In the genomic region with DNA sequence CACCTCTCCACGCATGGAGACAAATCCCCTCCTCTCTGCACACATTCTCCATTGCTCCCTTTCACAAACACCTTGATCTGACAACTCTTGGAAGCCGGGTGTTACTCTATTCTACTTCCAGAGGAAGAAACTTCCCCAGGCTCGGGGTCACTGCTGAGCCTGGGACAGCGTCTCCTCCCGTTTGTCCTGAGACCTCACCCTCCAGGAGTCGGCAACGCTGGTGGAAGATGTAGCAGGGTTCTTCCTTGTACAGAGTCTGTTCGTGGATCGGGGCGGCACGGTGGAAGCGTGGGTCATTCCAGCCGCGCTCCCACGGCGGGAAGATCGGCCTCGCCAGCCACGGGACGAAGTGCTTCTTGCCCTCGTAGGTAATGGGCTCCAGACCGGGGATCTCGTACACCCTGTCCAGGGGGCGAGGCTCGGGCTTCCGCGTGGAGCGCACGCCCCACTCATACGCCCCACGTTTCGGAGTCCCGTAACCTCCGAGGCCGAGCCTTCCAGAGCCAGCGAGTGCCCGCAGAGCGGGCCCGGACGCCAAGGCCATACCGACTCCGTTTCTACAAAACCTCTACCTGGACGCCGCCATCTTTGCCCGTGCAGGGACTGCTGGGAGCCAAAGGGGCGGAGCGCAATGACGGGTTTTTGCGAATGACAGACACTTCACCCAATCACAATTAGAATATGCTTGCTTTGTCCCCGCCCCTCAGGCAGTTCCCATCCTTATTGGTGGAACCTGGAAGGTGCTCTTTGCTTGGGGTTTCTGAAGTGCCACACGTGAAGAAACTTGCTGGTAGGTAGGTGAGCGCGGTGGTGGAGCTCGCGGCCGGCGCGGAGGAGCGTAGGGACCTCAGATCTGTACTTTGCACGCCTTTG, we compare ENCODE assay signal across 7 mouse cellular contexts. TPM values are rescaled to one million over a fixed set of nuclear protein-coding genes. Genes with fewer than 3 reads are reported as not detected.
DNase-seq lines count a peak whose midpoint lies in the region; ATAC-seq lines count a peak whose summit lies in the region.

A gene (minus strand): TSS at position 617 of the 873 bp plus-strand sequence.
A gene (plus strand): TSS at position 737 of the 873 bp plus-strand sequence.

- H3K4me1 ChIP-seq in embryonic facial prominence, embryonic 12.5 days: peaks cover 17% of the 10 kb centered on the region
- no peaks in the 10 kb centered on the region; the same call in 1 of the 2 replicates for H3K4me1 ChIP-seq in limb, embryonic 11.5 days (ENCODE audit: control insufficient read depth, insufficient read depth, low read length)
- H3K4me1 ChIP-seq in midbrain, embryonic 14.5 days (ENCODE audit: control insufficient read depth, insufficient read depth, low read length): peaks cover 12% of the 10 kb centered on the region

- H3K9ac ChIP-seq in embryonic facial prominence, embryonic 12.5 days: peak within 1 kb of the TSS; percentile 89
- peak within 1 kb of the TSS; percentile 77 for H3K9ac ChIP-seq in limb, embryonic 11.5 days (ENCODE audit: low read length)
- H3K9ac ChIP-seq in midbrain, embryonic 14.5 days (replicated peaks; ENCODE audit: low read length): peak within 1 kb of the TSS; percentile 79

- H3K4me3 ChIP-seq in embryonic facial prominence, embryonic 12.5 days: peak within 1 kb of the TSS; percentile 89
- peak within 1 kb of the TSS; percentile 79 for H3K4me3 ChIP-seq in limb, embryonic 11.5 days (ENCODE audit: low read depth, low read length)
- peak within 1 kb of the TSS; percentile 76 for H3K4me3 ChIP-seq in midbrain, embryonic 14.5 days (replicated peaks; ENCODE audit: low read depth, low read length)

- WGBS in embryonic facial prominence, embryonic 12.5 days: under 1% methylated on average over 60 of the region's 60 CpGs
- WGBS in limb, embryonic 11.5 days: under 1% methylated on average over 60 of the region's 60 CpGs
- WGBS in midbrain, embryonic 14.5 days: under 1% methylated on average over 60 of the region's 60 CpGs

- peak; percentile 91 for DNase-seq in adrenal gland, postnatal 25 days
- peak; percentile 100 for DNase-seq in heart, adult 11 months
- peak; percentile 97 for DNase-seq in kidney, adult 18-20 months
- DNase-seq in limb, embryonic 11.5 days (ENCODE audit: low spot score): peak; percentile 96
- peak; percentile 98 for DNase-seq in midbrain, embryonic 14.5 days
- peak; percentile 89 to 92 for DNase-seq in spleen, adult 18-20 months

- peak; percentile 97 for ATAC-seq in embryonic facial prominence, embryonic 12.5 days (ENCODE audit: insufficient number of reproducible peaks, insufficient read depth, low FRiP score, low TSS enrichment)
- ATAC-seq in limb, embryonic 11.5 days (ENCODE audit: insufficient number of reproducible peaks, low FRiP score, low TSS enrichment, low read depth): peak; percentile 99
- peak; percentile 99 for ATAC-seq in midbrain, embryonic 14.5 days (ENCODE audit: low FRiP score, low TSS enrichment)

- H3K4me2 ChIP-seq in embryonic facial prominence, embryonic 12.5 days (replicated peaks): peak within 1 kb of the TSS; percentile 98
- peak within 1 kb of the TSS; percentile 96 for H3K4me2 ChIP-seq in limb, embryonic 11.5 days (ENCODE audit: low read depth, severe bottlenecking)
- H3K4me2 ChIP-seq in midbrain, embryonic 14.5 days (ENCODE audit: low read length): peak within 1 kb of the TSS; percentile 88

- peaks cover 29% of the 10 kb centered on the region for H3K36me3 ChIP-seq in embryonic facial prominence, embryonic 12.5 days
- H3K36me3 ChIP-seq in limb, embryonic 11.5 days (ENCODE audit: control insufficient read depth, insufficient read depth, low read length): peaks cover 15% of the 10 kb centered on the region
- H3K36me3 ChIP-seq in midbrain, embryonic 14.5 days (ENCODE audit: control insufficient read depth, insufficient read depth, low read length): peaks cover 31% of the 10 kb centered on the region

- H3K27me3 ChIP-seq in embryonic facial prominence, embryonic 12.5 days: no peaks in the 10 kb centered on the region
- H3K27me3 ChIP-seq in limb, embryonic 11.5 days (ENCODE audit: control insufficient read depth, insufficient read depth, low read length): no peaks in the 10 kb centered on the region
- no peaks in the 10 kb centered on the region for H3K27me3 ChIP-seq in midbrain, embryonic 14.5 days (ENCODE audit: control insufficient read depth, insufficient read depth, low read length)

- H3K27ac ChIP-seq in embryonic facial prominence, embryonic 12.5 days: peak within 1 kb of the TSS; percentile 71
- no peak within 1 kb of the TSS for H3K27ac ChIP-seq in limb, embryonic 11.5 days (replicated peaks; ENCODE audit: low read depth, low read length)
- peak within 1 kb of the TSS; percentile 45; the same call in 1 of the 2 replicates for H3K27ac ChIP-seq in midbrain, embryonic 14.5 days (replicated peaks; ENCODE audit: low read depth, low read length)

- H3K9me3 ChIP-seq in embryonic facial prominence, embryonic 12.5 days: no peaks in the 10 kb centered on the region
- no peaks in the 10 kb centered on the region for H3K9me3 ChIP-seq in limb, embryonic 11.5 days (ENCODE audit: control insufficient read depth, low read length)
- H3K9me3 ChIP-seq in midbrain, embryonic 14.5 days (ENCODE audit: control insufficient read depth, low read length): no peaks in the 10 kb centered on the region

RNA-seq across cellular contexts. Expression of the first gene that starts in this region (rescaled TPM):
- total RNA-seq in adrenal gland, postnatal 25 days (2021): 92.2 and 107 TPM in 2 replicates
- 96.9 and 100 TPM in 2 replicates for polyA plus RNA-seq in embryonic facial prominence, embryonic 12.5 days (2016; fragmentation: Nextera tagmentation; extraction: Ambion mirVana)
- 131 and 133 TPM in 2 replicates for polyA plus RNA-seq in limb, embryonic 11.5 days (2014; fragmentation: Nextera tagmentation; extraction: Ambion mirVana)
- 72.9 and 85.5 TPM in 2 replicates for polyA plus RNA-seq in midbrain, embryonic 14.5 days (2014; fragmentation: Nextera tagmentation; extraction: Ambion mirVana)

RNA-seq across cellular contexts. Expression of the second gene that starts in this region (rescaled TPM):
- 18.7 and 29.8 TPM in 2 replicates for total RNA-seq in adrenal gland, postnatal 25 days (2021)
- polyA plus RNA-seq in embryonic facial prominence, embryonic 12.5 days (2016; fragmentation: Nextera tagmentation; extraction: Ambion mirVana): 4.6 and 5.9 TPM in 2 replicates
- polyA plus RNA-seq in limb, embryonic 11.5 days (2014; fragmentation: Nextera tagmentation; extraction: Ambion mirVana): 7.2 and 7.3 TPM in 2 replicates
- 5.2 and 5.3 TPM in 2 replicates for polyA plus RNA-seq in midbrain, embryonic 14.5 days (2014; fragmentation: Nextera tagmentation; extraction: Ambion mirVana)
